Mouse (Mus musculus) B cell, adult (primary cell): ENCODE measurements around the gene Vmn1r221. TPM values are rescaled to one million over a fixed set of nuclear protein-coding genes. Genes with fewer than 3 reads are reported as not detected.

ENCODE experiments used
- total RNA-seq: library from RNA; stranded (reverse); gene quantifications from 4 replicates; pipeline ENCODE4 v1.2.4, GENCODE M21; 2023; ENCODE audit not compliant: inconsistent age

Gene Vmn1r221
- not detected in 4 replicates for total RNA-seq

DNA sequence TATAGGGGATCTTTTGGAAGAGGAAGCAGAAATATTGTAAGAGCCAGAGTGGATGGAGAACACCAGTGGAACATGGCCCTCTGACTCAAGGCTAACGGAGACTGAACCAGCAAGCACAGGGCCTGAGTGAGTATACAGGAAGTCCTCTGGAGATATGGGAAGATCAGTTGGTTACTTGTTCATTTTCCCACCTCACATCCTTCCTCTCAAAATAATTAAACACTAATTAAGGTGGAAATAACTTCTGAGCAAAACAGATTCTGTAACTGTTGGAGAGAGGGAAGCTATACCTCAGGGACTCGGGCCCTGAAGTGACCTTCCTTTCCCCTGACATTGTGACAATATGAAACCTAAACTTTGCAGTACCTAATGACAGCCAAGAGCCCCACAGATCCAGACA, at the start of gene Vmn1r221:
TSS of gene Vmn1r221 (plus strand) at position 301 of the 400 bp plus-strand sequence.

DNA sequence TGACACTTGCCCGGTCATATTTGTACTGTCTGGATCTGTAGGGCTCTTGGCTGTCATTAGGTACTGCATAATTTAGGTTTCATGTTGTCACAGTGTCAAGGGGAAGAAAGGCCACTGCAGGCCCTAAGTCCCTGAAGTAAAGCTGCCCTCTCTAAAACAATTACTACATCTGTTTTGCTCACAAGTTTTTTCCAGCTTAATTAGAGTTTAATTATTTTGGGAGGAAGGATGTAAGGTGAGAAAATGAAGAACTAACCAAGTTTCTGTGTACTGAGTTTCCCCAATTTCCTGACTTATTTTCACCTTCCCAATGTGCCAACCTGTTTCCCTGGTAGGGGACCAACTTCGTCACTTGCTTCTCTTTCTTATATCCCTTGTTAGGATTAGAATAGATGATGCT, 26.1 kb upstream of the Vmn1r221 start, which contains the start of gene Vmn1r220:
TSS of gene Vmn1r220 (minus strand) at position 101 of the 400 bp plus-strand sequence.

DNA sequence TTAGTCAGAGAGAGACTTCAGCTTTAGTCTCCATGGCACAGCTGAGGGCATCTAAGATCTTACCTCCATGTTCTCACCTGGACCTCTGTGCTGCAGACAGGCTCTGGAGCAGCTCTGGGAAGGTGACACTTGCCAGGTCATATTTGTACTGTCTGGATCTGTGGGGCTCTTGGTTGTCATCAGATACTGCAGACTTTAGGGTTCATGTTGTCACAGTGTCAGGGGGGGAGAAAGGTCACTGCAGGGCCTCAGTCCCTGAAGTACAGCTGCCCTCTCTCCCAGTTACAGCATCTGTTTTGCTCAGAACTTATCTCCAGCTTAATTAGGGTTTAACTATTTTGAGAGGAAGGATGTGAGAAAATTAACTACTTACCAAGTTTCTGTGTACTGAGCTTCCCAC, 21.9 kb downstream of the Vmn1r221 start, which contains the start of gene Vmn1r222:
TSS of gene Vmn1r222 (minus strand) at position 101 of the 400 bp plus-strand sequence.

DNA sequence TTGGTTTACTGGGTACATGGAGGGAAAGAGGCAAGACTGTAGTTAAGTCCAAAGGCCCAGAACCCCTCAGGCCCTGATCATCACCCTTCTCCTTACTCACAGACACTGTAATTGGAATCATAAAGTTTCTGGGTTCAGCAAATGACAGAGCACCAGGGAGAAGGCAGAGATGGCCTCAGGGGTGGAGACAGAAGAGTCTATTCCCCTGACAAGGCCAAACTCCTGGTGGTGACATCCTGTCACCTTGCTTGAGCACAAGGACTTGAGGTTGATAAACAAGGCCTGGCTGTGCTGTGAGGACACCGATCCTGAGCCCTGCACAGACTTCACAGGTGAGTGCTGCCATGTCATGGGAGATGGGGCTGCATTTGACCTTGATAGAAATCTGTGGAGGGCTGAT, 32.9 kb downstream of the Vmn1r221 start, which contains the start of gene Vmn1r223:
TSS of gene Vmn1r223 (plus strand) at position 301 of the 400 bp plus-strand sequence.

Other genes with a start within 250 kb of the Vmn1r221 start
- not detected in 4 replicates for gene Vmn1r213, start 206.5 kb upstream of the Vmn1r221 start, total RNA-seq
- gene Vmn1r214, start 183.7 kb upstream of the Vmn1r221 start, total RNA-seq: not detected in 4 replicates
- gene Vmn1r215, start 146.1 kb upstream of the Vmn1r221 start, total RNA-seq: not detected in 4 replicates
- gene Vmn1r217, start 95.9 kb upstream of the Vmn1r221 start, total RNA-seq: not detected in 4 replicates
- not detected in 4 replicates for gene Vmn1r218, start 81.0 kb upstream of the Vmn1r221 start, total RNA-seq
- not detected in 4 replicates for gene Vmn1r219, start 54.8 kb upstream of the Vmn1r221 start, total RNA-seq
- not detected in 4 replicates for gene Vmn1r220, start 26.2 kb upstream of the Vmn1r221 start, total RNA-seq
- gene Vmn1r222, start 21.8 kb downstream of the Vmn1r221 start, total RNA-seq: not detected in 4 replicates
- gene Vmn1r223, start 33.0 kb downstream of the Vmn1r221 start, total RNA-seq: not detected in 4 replicates
- gene Zfp322a, start 155.1 kb downstream of the Vmn1r221 start, total RNA-seq: 16.9 to 17.9 TPM (median 17.5 TPM) in 4 replicates
- gene Abt1, start 209.7 kb downstream of the Vmn1r221 start, total RNA-seq: 17.4 to 19.6 TPM (median 18.5 TPM) in 4 replicates